Mouse (Mus musculus) layer of hippocampus, adult 18-20 months (tissue): ENCODE measurements around the gene Adamts4. TPM values are rescaled to one million over a fixed set of nuclear protein-coding genes. Genes with fewer than 3 reads are reported as not detected.
A peak's percentile ranks its signal among the peaks of the same experiment; 100 is the strongest.

ENCODE experiments used
- DNase-seq, 2 experiments: peaks; one replicate each; pipeline ENCODE4 v3.0.0; 2022; ENCODE audit warnings: low spot score in 2 of 2
- total RNA-seq, 2 experiments: library from RNA; stranded (reverse); gene quantifications; 2 replicates each; pipeline ENCODE4 v1.2.3; 2021

Gene Adamts4
- total RNA-seq, 2 experiments from 2014 or later, result 10.9 to 11.9 TPM

DNA sequence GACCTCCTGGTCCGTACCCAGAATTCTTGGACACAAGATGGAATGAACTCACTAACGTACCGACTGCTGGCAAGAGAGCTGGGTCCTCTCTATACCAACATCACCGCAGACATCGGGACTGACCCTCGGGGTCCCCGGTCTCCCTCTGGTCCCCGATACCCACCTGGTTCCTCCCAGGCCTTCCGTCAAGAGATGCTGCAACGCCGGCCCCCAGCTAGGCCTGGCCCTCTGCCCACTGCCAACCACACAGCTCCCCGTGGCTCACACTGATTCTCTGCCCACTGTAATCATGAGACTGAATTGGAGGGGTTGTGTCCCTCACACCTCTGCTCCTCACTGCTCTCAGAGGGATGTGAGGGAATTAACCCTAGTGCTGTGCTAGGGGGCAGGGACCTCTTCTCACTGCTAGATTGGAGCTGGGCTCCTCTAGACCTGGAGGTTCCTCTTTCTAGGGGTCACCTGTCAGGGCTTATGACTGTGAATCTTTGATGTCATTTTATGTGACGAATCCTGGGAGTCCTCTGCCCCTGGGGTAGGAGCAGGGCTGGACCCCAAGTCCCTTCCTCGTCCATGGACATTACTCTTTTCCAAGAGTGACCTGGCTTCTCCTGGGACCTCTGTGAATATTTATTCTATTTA lies 26.0 kb downstream of the Adamts4 start:
- no peak for DNase-seq

DNA sequence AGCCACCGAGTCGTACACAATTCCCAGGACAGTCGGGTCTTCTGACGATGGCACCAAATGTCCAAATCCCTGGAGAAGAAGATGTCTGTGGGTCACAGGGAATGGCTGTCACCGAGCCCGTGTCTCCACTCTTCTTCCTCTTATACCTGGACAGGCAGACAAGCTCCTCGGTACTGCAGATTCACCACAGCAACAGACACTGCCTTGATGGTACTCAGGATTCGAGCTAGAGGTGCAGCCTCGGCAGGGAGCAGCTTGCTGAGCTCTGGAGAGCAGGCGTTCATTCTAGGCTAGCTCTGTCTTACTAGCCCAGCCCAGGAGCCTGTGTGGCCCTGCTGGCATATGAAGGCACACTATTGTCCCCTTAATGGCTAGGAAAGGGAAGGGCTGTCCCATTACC lies 27.5 kb downstream of the Adamts4 start:
- DNase-seq, result no peak

DNA sequence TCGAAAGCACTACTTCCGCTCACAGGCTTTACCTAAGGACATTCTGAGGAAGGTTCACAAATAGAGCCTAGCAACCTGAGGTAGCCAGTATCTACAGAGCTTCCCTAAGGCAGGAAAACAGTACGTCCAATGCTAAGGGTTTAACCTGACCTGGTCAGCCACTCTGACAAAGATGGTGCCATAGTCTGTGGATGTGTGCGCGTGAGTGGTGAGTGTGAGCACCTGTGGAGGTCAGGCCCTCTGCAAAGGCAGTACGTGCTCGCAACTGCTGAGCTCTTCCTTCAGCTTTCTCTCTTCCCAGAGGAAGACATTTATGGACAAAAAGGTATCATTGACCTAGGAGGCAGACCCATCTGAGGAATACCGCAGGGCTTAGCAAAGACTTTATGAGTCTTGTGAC lies 28.2 kb downstream of the Adamts4 start:
- no peak for DNase-seq

DNA sequence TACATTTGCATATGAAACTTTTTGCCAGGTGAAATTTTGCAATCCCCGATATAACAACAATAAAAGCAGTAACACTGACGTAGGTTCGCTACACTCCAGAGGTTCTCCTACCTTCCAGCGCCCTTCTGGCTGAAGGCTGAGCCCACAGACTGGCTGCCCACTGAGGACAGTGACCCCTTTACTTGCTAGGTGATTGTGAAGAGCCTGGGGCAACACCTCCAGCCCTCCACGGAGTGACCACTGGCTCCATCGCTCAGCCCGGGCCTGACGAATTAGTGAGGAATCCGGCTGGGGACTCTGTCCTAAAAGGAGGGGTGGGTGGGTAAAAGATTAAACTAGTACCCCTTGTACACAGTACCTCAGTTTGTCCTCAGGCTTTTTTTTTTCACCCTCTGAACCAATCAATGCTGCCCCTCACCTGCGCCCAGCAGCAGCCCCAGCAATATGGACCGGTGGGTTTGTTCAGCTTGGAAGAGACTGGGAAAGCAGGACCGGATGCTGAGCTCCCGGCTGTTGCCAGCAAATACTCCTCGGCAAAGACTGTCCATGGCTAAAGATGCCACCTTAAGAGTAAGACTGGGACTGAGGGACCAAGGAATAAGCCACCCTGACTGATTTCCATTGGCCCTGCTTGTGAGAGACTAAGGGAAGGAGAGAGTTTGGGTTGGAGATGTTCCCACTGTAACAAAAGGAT lies 28.9 kb downstream of the Adamts4 start:
- DNase-seq, result no peak

DNA sequence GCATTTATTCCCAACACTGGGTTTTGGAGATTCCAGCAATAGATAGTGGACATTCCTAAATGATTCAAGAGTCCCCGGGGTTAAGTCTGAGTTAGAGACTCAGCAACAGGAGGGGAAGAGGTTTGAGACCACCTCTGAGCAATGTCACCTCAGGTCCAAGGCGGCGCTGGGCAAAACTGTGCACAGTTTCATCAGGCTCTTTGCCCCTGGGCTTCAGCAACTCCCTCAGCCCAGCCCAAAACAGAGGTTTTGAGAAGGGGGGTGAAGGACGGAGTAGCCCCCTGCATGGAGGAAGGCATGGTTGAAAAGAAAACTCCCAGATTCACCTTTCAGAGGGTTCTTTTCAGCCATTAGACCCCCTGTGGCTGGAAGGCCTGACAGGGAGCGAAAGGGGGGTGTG lies 29.5 kb downstream of the Adamts4 start:
- DNase-seq, result no peak

DNA sequence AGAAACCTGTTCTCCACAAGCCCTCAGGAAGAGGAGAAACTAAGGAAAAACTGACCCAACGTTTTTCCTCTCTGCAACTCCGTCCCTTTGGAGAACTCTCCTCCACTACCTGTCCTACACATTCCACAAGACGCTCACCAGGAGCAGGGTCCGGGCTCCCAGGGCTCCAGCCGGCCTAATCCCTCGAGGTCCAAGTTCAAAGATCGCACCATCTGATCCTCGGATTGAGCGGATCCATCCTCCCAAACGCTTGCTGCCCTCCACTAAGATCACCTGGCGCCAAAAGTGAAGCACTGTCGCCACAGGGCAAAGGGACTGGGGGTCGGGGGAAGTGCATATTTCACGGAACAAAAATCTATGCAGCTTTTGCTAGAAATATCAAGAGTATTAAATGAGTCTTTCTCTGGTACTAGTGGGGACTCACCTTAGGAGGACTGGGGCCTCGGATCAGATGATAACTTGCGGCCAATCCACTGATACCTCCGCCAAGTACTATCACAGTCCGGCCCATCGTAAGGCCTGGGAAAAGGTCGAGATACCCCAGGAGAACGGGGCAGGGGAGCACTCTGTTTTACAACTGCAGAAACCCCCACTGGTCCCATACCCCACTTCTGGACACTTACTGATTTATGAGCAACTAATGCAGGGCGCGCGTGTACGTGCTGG lies 30.2 kb downstream of the Adamts4 start:
- no peak for DNase-seq

DNA sequence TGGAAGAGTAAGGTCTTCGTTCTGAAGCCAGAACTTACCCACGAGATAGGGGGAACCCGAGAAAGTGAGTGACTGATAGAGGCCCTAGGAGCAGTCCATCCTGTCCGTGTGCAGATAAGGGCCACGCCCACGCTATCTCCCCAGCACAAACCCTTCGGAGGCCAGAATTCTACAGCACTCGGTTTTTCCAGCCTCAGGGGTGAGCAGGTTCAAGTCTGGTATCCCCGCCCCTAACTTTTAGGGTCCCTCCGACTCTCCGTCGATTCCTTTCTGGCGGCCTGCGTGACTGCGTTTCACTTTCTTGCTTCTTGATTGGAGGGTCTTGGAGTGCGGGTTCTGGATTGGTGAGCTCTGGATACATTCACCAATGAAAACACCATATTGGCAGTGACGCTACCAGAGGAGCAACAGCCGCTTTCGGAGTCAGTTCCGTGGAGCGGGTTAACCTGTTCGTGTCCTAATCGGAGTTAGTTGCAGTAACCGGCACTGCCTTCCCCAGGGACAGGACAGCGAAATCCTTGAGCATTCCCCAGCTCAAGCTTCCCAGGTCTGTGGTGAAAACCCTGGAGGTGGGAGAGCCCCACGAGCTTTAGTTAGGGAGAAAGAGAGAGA lies 30.8 kb downstream of the Adamts4 start, which contains the start of gene Ppox:
Gene Ppox, minus strand, starts transcription at position 271 of the 612 bp plus-strand sequence.
- DNase-seq, result peak; percentile 94 to 97

DNA sequence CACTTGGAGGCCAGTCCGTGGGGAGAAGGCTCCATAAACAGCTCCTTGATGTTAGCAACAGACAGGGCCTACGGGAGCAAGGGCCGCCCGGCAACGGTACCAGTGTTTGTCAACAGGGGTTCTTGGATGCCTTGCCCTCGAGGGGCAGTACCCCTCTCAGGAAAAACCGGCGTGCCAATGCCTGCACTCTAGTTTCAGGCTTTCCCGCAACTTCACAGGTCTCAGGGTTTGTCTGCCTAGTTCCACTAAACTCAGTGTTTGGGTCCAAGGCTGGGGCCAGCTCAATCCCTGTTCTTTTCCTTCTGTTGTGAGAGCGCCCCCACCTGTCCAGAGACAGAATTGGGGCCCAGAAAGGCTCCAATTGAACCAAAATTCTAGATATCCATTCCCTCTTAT lies 31.3 kb downstream of the Adamts4 start:
- peak; percentile 67 to 87 for DNase-seq

DNA sequence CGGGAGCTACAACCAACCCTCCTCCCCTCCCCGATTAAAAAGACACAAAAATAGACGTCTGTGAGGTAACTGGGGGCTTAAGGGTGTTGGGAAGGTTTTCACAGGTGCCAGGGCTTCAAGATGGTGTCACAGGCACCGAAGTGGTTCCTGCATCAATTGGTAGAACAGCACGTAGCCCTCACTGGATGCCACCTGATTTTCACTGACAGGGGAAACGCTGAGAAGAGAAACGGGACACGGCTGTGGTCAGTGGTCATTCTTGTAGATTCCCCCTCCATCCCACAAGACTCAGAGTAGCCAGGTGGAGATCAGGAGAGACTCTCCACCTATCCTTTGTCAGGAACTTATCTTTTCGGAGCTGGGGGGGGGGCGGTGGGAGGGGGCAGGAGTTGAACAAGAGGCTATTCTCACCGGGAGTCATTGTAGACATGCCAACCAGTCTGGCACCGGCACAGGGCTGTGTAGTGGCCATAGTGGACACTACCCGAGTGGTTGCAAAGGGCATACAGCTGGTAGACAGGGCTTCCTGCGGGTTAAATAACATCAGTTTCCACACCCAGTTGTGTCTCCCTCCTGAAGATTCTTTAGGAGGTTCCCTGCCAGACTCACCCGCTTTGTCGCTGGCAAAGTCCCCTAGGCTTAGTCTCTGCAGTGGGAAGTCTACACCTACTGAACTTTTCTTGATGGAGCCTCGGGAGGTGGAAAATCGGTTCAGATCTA lies 32.0 kb downstream of the Adamts4 start:
- DNase-seq, result peak in 1 of 2 experiments; percentile 2

DNA sequence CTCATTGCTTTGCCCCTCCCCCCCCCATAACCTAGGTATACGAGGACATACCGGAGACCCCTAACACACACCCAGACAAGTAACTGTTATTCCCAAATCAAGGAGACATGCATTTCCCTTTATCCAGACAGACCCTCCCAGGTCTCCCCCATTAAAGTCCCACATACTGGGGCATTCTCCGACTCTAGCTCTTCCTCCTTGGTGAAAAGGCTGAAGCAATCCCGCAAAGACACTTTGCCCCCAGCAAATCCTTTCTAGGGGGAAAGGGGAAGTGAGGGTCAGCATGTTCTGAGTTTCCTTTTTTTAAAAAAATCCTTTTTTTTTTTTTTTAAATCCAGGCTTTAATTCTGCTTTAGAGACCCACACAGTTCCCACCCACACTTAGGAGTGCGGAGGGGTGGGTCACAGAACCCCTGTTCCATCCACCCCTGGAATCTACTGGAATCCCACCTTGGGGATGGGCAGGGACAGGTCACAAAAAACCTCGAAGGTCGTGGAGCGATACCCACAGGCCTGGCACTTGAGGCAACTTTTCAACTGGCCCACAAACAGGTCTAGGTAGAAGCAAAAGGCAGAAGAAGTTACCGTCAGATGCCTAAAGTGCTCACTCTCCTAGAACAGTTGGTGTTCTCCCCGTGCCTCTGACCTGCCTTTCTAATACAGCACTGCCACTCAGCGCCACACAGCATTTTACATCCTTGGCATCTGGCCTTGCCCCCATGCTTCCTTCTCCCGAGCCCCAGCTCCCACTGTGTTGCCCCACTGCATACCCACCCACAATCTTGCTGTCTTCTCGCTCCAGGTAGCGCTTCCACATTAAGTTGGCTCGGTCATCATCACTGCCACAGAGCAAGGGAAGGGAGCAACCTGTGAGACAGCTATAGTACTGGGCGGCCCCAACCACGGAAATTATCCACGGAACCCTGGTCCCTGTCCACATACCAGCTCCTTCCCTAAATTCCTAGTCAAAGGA lies 33.3 kb downstream of the Adamts4 start:
- DNase-seq, result peak in 1 of 2 experiments; percentile 3

DNA sequence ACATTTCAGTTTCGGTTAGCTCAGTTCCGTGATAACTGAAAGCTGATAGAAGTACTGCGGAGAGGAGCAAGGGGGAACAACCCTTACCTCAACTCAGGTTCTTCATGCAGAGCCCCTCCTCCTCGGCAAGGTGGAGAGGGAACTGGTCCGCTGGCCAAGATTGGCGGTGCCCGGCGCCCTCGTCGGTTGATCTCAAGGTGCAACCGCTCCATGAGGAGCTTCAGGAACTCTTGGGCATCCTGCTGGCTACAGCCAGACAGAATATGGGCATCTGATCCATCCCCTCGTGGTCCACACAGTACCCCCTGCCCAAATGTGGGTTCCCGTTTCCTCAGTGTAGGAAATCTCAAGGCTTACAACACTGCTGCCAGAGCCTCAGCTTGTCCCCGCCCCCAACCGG lies 34.3 kb downstream of the Adamts4 start:
- DNase-seq, result no peak

DNA sequence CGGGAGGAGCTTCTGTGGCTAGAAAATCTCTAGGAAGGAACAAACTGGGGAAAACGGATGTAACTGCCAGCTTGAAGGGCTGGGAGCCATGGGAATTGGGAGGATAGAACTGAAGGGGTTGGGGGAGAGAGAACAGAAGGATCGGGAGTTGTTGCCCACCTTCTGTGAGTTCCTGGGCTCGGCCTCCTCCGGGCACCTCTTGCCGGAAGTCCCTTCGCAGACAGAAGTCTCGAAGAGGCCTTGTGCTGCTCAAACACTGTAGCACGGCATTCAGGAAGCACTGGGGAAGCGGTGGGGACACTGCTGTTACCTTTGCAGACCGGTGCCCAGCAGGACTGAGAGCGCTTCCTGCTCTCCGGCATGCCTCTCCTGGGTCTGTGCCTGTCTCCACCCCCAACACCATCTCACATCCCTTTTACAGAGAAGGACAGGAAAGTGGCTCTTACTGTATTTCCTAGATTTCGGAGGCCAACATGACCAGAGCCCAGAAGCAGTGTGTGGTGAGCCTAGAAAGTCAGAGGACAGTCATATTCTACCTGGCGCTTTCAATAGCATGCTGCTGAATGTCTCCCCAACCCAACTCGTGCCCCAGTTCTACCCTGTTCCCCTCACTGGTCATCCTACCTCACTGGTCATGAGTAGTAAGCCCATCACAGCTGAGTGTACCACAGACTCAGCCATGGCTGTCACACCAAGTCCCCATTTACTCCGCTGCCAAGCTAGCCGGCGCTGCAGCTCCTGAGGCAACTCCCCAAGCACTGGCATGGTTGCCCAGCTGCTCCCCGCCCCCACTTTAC lies 35.1 kb downstream of the Adamts4 start:
- DNase-seq, result peak in 1 of 2 experiments; percentile 1

DNA sequence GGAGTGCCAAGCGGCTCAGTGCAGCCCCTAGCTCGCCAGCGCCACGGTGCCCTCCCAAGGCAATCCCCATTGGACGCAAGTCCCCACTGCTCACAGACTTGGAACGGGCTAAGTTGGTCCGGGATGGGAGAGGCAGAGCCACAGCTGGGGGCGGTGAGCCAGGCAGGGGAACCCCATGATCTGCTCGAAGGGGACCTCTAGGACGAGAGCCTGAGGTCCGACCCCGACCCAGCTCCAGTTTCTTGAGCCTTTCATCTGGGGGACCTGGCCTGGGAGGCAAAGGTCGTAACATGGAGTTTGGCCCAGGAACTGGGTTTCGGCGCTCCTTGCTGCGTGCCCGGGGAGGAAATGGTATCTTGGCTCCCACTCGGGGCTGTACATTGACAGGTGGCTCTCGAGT lies 36.3 kb downstream of the Adamts4 start:
- no peak for DNase-seq

DNA sequence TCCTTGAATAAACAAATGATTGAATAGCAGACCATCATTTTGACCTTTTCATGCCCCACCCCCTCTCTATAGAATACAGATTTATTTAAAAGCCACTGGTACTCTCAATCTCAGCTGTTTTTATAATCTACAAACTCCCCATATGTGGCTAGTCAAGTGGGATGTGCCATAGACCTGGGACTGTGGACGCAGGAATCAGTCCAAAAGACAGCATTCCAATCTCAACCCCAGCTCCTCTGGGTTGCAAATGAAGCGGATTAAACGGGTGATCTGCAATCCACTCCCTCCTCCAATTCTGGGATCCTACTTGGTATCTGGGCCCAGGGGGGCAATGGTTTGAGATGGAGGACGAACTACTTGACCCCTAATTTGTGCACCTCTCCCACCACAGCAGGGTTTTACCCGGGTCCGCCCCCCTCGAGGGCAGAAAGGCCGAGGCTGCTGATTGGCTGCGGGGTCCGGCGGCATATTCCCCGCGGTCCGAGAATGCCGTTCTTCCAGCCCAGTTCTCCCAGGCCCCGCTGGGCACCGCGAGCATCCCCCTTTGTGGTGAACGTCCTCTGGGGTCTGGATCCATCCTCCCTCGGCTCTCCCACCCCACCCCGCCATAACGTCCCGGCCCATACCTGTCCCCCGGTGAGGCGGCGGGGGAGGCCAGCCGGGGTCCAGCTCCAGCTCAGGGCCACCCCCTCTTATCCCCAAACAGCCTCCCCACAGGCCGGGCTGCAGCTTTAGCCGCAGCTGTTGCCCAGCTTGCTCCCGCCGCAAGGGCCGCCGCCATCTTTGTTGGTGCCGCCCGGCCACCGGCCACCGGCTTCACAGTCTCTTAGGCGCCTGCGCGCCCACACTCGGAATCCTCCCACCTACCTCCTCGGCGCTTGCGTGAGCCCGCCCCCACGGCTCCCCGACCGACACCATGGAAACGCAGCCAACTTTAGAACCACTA lies 37.2 kb downstream of the Adamts4 start, which contains the start of gene Usp21:
Gene Usp21, minus strand, starts transcription at position 856 of the 946 bp plus-strand sequence.
- DNase-seq, result peak; percentile 94 to 97

DNA sequence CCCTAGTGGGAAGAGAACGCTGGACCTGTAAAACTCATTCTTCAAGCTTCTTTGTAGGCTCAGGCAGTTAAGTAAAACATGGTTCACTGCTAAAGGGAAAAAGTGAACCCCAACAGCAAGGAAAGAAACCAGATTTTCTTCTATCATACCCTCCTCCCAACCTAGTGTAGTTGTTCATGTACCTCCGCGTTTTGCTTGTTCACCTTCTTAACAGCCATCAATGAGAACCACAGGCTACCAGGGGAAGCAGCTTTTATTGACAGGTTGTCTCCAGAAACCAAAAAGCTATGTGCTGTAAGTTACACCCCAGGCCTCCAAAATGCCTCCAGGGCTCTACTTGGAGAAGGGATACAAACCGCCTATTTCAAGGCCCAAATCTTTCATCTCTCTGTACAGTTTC lies 38.1 kb downstream of the Adamts4 start:
- DNase-seq, result no peak

DNA sequence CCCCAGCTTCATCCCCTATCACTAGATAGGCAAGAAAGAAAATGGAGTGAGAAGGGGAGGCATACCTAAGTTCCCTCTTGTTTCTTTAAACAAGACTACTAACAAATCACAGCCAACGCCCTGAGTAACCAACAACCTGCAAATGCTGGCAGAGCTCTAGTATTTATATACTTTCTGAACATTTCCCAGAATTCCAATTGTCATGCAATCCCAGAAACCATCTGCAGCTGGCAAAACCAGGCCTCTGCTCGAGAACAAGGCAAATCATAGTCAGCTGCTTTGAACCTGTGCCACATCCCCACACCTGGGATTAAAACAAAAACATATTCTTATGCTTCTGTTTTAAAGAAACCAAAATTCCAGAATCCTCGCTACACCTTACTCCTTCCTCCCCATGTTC lies 43.1 kb downstream of the Adamts4 start:
- no peak for DNase-seq

DNA sequence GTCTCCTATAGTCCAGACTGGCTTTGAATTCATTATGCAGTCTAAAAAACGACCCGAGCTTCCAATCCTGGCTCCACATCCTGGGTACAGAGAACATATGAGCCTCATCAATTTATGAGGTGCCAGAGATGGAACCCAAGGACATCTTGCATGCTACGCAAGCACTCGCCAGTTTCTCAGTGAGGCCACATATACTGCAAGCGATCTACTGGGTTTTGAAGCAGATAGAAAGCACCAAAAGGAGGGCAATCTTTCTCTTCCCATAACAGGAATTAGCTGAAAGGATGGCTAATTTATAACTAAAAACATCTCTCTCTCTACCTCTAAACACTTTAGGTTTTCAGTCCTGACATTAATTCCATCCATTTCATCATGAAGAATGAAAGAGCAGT lies 43.7 kb downstream of the Adamts4 start:
- DNase-seq, result no peak
